Mouse (Mus musculus): ENCODE results near the gene Ifi209.
"Not testable (repeated sequence)": the region's sequence is repeated elsewhere in the genome, so short reads cannot be mapped to it uniquely, and the experiment has no call there.

DNA sequence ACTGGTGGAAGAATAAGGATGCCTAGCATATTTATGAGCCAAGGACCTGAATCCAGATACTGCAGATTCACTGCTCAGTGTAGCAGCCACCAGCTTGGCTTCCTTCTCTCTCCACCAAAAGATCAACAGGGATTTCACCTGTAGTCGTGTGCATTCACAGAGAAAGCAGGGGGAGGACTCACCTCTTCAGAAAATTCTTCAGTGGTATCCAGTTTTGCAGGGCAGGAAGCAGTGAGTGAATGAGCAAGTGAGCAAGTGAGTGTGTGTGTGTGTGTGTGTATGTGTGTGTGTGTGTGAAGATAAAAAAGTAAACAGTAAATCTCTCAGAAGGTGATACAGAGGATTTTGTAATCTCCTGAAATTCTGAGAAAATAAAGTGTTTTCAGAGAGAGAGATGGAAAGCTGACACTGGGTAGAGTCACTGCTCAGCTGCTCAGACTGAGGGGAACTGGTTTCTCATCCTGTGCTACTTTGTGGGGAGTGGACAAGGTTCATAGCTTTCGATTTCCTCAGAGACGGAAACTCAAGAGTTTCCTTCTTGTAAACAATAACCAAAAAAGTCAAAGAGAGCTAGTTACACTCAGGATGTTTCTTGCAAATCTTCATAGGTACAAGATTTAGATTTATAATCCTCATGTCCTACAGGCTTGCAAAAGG is 31.8 kb upstream of the Ifi209 start, which contains the start of gene Ifi213:
- TF ChIP-seq POLR2A (IDR thresholded peaks at IDR 0.05; ENCODE audit: borderline replicate concordance, control insufficient read depth, low read depth, low read length); CTCF (IDR thresholded peaks at IDR 0.05; ENCODE audit: control insufficient read depth, insufficient read depth, low read length): not testable (repeated sequence)
